Mouse (Mus musculus): ENCODE measurements around the gene Itpr1. TPM values are rescaled to one million over a fixed set of nuclear protein-coding genes. Genes with fewer than 3 reads are reported as not detected.

Itpr1 gene
- polyA plus RNA-seq, 1 experiment: 42.5 TPM

- H3K27me3 ChIP-seq (ENCODE audit: control insufficient read depth, insufficient read depth, low read length, poor library complexity, severe bottlenecking): no peaks in the 10 kb centered on the region
- H3K9ac ChIP-seq (ENCODE audit: low read depth, poor library complexity, severe bottlenecking): no peak overlapping the region
- H3K4me3 ChIP-seq (ENCODE audit: low read depth, low read length): no peak overlapping the region
- peaks cover 9% of the 10 kb centered on the region; the same call in 1 of the 2 replicates for H3K36me3 ChIP-seq (ENCODE audit: control insufficient read depth, insufficient read depth, low read length, poor library complexity, severe bottlenecking)
- no peaks in the 10 kb centered on the region for H3K4me1 ChIP-seq (ENCODE audit: control insufficient read depth, insufficient read depth, low read length)
- no peaks in the 10 kb centered on the region for H3K9me3 ChIP-seq (replicated peaks; ENCODE audit: control insufficient read depth, insufficient read depth, low read length, poor library complexity, severe bottlenecking)
- TF ChIP-seq POLR2A (IDR thresholded peaks at IDR 0.05; ENCODE audit: insufficient read depth, low read length) (no peak), CTCF (IDR thresholded peaks at IDR 0.05; ENCODE audit: low read depth, low read length) (peak; percentile 42), EP300 (IDR thresholded peaks at IDR 0.05; ENCODE audit: insufficient read depth, low read depth, low read length) (no peak)
- no peak overlapping the region for H3K27ac ChIP-seq (ENCODE audit: insufficient read depth, low read length)
Observed at GRCm38 (mm10) chr6:108172219-108172618, 40.7 kb upstream of the Itpr1 start.

GRCm38 (mm10) chr6:108174181-108174580 lies 38.7 kb upstream of the Itpr1 start:
- Histone ChIP-seq H3K27ac (ENCODE audit: insufficient read depth, low read length) (no peak overlapping the region), H3K4me1 (ENCODE audit: control insufficient read depth, insufficient read depth, low read length) (no peaks in the 10 kb centered on the region), H3K27me3 (ENCODE audit: control insufficient read depth, insufficient read depth, low read length, poor library complexity, severe bottlenecking) (no peaks in the 10 kb centered on the region), H3K36me3 (ENCODE audit: control insufficient read depth, insufficient read depth, low read length, poor library complexity, severe bottlenecking) (peaks cover 9% of the 10 kb centered on the region; the same call in 1 of the 2 replicates), H3K4me3 (ENCODE audit: low read depth, low read length) (no peak overlapping the region), H3K9ac (ENCODE audit: low read depth, poor library complexity, severe bottlenecking) (no peak overlapping the region), H3K9me3 (replicated peaks; ENCODE audit: control insufficient read depth, insufficient read depth, low read length, poor library complexity, severe bottlenecking) (no peaks in the 10 kb centered on the region)
- TF ChIP-seq POLR2A (IDR thresholded peaks at IDR 0.05; ENCODE audit: insufficient read depth, low read length) (no peak), EP300 (IDR thresholded peaks at IDR 0.05; ENCODE audit: insufficient read depth, low read depth, low read length) (no peak), CTCF (IDR thresholded peaks at IDR 0.05; ENCODE audit: low read depth, low read length) (no peak)

- H3K9ac ChIP-seq (ENCODE audit: low read depth, poor library complexity, severe bottlenecking): no peak overlapping the region
- no peak for TF ChIP-seq POLR2A (IDR thresholded peaks at IDR 0.05; ENCODE audit: insufficient read depth, low read length)
- TF ChIP-seq CTCF (IDR thresholded peaks at IDR 0.05; ENCODE audit: low read depth, low read length): no peak
- no peak for TF ChIP-seq EP300 (IDR thresholded peaks at IDR 0.05; ENCODE audit: insufficient read depth, low read depth, low read length)
- no peaks in the 10 kb centered on the region for H3K36me3 ChIP-seq (ENCODE audit: control insufficient read depth, insufficient read depth, low read length, poor library complexity, severe bottlenecking)
- H3K27ac ChIP-seq (ENCODE audit: insufficient read depth, low read length): no peak overlapping the region
- no peak overlapping the region for H3K4me3 ChIP-seq (ENCODE audit: low read depth, low read length)
- H3K4me1 ChIP-seq (ENCODE audit: control insufficient read depth, insufficient read depth, low read length): no peaks in the 10 kb centered on the region
- H3K27me3 ChIP-seq (ENCODE audit: control insufficient read depth, insufficient read depth, low read length, poor library complexity, severe bottlenecking): no peaks in the 10 kb centered on the region
- H3K9me3 ChIP-seq (replicated peaks; ENCODE audit: control insufficient read depth, insufficient read depth, low read length, poor library complexity, severe bottlenecking): no peaks in the 10 kb centered on the region
Observed at GRCm38 (mm10) chr6:108179087-108179486, 33.8 kb upstream of the Itpr1 start.

- no peaks in the 10 kb centered on the region for H3K27me3 ChIP-seq (ENCODE audit: control insufficient read depth, insufficient read depth, low read length, poor library complexity, severe bottlenecking)
- no peak for TF ChIP-seq CTCF (IDR thresholded peaks at IDR 0.05; ENCODE audit: low read depth, low read length)
- no peak for TF ChIP-seq EP300 (IDR thresholded peaks at IDR 0.05; ENCODE audit: insufficient read depth, low read depth, low read length)
- no peak for TF ChIP-seq POLR2A (IDR thresholded peaks at IDR 0.05; ENCODE audit: insufficient read depth, low read length)
- no peaks in the 10 kb centered on the region for H3K4me1 ChIP-seq (ENCODE audit: control insufficient read depth, insufficient read depth, low read length)
- no peaks in the 10 kb centered on the region for H3K9me3 ChIP-seq (replicated peaks; ENCODE audit: control insufficient read depth, insufficient read depth, low read length, poor library complexity, severe bottlenecking)
- no peak within 1 kb of the TSS for H3K27ac ChIP-seq (ENCODE audit: insufficient read depth, low read length)
- no peaks in the 10 kb centered on the region for H3K36me3 ChIP-seq (ENCODE audit: control insufficient read depth, insufficient read depth, low read length, poor library complexity, severe bottlenecking)
- peak within 1 kb of the TSS; percentile 84 for H3K9ac ChIP-seq (ENCODE audit: low read depth, poor library complexity, severe bottlenecking)
- H3K4me3 ChIP-seq (ENCODE audit: low read depth, low read length): peak within 1 kb of the TSS; percentile 96
Observed at GRCm38 (mm10) chr6:108184847-108185684, 27.8 kb upstream of the Itpr1 start, which contains the start of gene Sumf1. Gene Sumf1, minus strand, starts transcription at chr6:108185582.

- no peak overlapping the region; the same call in 1 of the 2 replicates for H3K4me3 ChIP-seq (ENCODE audit: low read depth, low read length)
- H3K9ac ChIP-seq (ENCODE audit: low read depth, poor library complexity, severe bottlenecking): peak overlapping the region; percentile 84
- TF ChIP-seq POLR2A (IDR thresholded peaks at IDR 0.05; ENCODE audit: insufficient read depth, low read length) (no peak), EP300 (IDR thresholded peaks at IDR 0.05; ENCODE audit: insufficient read depth, low read depth, low read length) (no peak), CTCF (IDR thresholded peaks at IDR 0.05; ENCODE audit: low read depth, low read length) (no peak)
- no peaks in the 10 kb centered on the region for H3K4me1 ChIP-seq (ENCODE audit: control insufficient read depth, insufficient read depth, low read length)
- no peaks in the 10 kb centered on the region for H3K27me3 ChIP-seq (ENCODE audit: control insufficient read depth, insufficient read depth, low read length, poor library complexity, severe bottlenecking)
- H3K9me3 ChIP-seq (replicated peaks; ENCODE audit: control insufficient read depth, insufficient read depth, low read length, poor library complexity, severe bottlenecking): no peaks in the 10 kb centered on the region
- no peaks in the 10 kb centered on the region for H3K36me3 ChIP-seq (ENCODE audit: control insufficient read depth, insufficient read depth, low read length, poor library complexity, severe bottlenecking)
- H3K27ac ChIP-seq (ENCODE audit: insufficient read depth, low read length): no peak overlapping the region
Observed at GRCm38 (mm10) chr6:108185685-108186009, 27.2 kb upstream of the Itpr1 start.

- Histone ChIP-seq H3K9ac (ENCODE audit: low read depth, poor library complexity, severe bottlenecking) (no peak overlapping the region), H3K27ac (ENCODE audit: insufficient read depth, low read length) (no peak overlapping the region), H3K9me3 (replicated peaks; ENCODE audit: control insufficient read depth, insufficient read depth, low read length, poor library complexity, severe bottlenecking) (no peaks in the 10 kb centered on the region), H3K36me3 (ENCODE audit: control insufficient read depth, insufficient read depth, low read length, poor library complexity, severe bottlenecking) (no peaks in the 10 kb centered on the region), H3K27me3 (ENCODE audit: control insufficient read depth, insufficient read depth, low read length, poor library complexity, severe bottlenecking) (no peaks in the 10 kb centered on the region), H3K4me3 (ENCODE audit: low read depth, low read length) (no peak overlapping the region), H3K4me1 (ENCODE audit: control insufficient read depth, insufficient read depth, low read length) (no peaks in the 10 kb centered on the region)
- TF ChIP-seq POLR2A (IDR thresholded peaks at IDR 0.05; ENCODE audit: insufficient read depth, low read length) (no peak), CTCF (IDR thresholded peaks at IDR 0.05; ENCODE audit: low read depth, low read length) (no peak), EP300 (IDR thresholded peaks at IDR 0.05; ENCODE audit: insufficient read depth, low read depth, low read length) (no peak)
Observed at GRCm38 (mm10) chr6:108190690-108191089, 22.2 kb upstream of the Itpr1 start.

Measured in ES-Bruce4 (cell line).